Mouse (Mus musculus) stomach, postnatal 0 days (tissue): Measurements from ENCODE around the gene Alox12.

Experiments
- CTCF ChIP-seq: IDR thresholded peaks from 2 replicates; pipeline ENCODE4 v1.5.1; 2016; ENCODE audit warnings: antibody characterized with exemption, low read depth, mild to moderate bottlenecking, moderate library complexity
- EP300 ChIP-seq: optimal IDR thresholded peaks from 2 replicates; pipeline ENCODE3; 2016; ENCODE audit warnings: antibody characterized with exemption

DNA sequence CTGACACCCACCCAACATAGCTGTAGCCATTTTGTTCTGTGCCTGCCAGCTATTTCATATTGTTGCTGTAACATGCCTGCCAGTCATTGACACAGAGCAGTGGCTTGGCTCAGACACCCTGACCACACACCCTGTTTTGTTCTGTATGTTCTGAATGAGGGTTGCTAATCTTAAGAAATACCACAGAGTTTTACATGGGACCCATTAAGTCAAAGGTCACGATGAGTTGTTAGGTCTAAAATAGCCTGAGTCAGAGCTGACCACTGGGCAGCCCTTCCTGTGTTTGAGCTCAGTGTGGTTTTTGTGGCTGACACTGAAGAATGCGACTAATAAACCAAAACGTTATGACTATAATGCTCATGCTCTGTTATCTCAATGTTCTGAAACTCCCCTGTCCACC lies 56.8 kb downstream of the Alox12 start:
- no peak for TF ChIP-seq CTCF
- TF ChIP-seq EP300: no peak
